Mouse (Mus musculus) liver, adult (tissue): Measurements from ENCODE around the gene Sept9.

Experiments
- GATA4 ChIP-seq: IDR thresholded peaks from 2 replicates; pipeline ENCODE4 v1.6.1; 2014; ENCODE audit warnings: mild to moderate bottlenecking, low read length; ENCODE audit not compliant: insufficient replicate concordance

Gene Sept9

DNA sequence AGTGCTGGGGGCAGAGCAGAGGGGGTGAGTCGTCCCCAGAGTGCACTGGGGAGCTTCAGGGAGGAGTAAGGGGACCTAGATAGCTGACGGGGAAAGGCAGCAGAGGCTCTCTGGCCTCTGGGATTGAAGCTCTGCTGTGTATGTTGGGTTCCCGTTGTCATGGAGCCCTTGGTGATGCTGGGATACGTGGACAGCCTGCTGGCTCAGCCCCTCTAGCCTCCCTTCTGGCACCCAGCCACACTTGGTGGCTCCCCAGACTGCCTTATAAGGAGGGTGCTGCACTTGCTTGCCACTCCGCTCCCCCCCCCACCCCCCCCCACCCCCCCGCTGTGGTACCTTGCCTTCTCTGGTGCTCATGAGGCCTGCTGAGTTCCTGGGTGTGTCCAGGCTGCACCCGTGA lies 95.8 kb downstream of the Sept9 start:
- TF ChIP-seq GATA4 = no peak

DNA sequence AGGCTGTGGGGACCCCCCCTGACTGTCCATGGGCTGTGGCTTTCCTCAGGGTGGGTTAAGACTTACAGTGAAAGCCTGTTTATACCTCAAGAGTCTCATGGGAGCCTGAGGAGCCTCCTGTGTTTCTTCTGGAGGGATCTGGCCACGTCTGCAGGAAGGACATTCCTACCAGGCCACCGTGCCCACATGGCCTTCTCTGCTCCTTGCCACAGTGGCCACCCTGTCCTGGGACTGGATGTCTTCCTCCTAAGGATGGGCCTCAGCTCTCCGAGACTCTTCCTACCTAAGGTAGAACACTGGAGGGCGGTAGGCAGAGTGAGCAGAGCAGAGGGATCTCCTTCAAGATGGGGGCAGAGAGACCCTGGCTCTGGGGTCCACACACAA lies 96.6 kb downstream of the Sept9 start:
- no peak for TF ChIP-seq GATA4

- no peak for TF ChIP-seq GATA4
These were observed 97.2 kb downstream of the Sept9 start for GRCm38 (mm10) chr11:117296500-117297189.

DNA sequence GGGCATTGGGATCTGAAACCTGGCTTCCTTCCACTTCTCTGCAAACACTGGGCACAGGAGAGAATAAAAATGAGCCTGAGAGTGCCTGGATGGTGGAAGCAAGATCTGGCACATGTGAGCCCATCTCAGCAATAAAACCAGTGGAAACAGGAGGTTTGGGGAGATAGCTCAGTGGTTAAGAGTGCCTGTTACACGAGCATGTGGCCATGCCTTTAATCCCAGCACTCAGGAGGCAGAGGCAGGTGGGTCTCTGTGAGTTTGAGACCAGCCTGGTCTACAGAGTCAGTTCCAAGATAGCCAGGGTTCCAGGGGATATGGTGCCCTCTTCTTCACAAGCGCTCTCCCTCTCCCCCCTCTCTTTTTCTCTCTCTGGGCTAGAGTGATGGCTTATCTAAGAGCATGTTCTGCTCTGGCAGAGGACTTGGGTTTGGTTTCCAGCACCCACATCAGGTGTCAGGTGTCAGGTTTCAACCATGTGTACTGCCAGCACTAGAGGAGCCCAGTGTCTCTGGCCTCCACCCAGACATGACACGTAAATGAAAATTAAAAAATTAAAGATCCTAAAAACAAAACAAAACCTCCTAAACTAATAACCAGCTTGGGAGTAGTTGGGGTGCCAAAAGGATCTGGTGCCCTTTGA lies 97.8 kb downstream of the Sept9 start:
- TF ChIP-seq GATA4 = no peak

- TF ChIP-seq GATA4 = no peak
These were observed 100.3 kb downstream of the Sept9 start for GRCm38 (mm10) chr11:117299741-117300140.

DNA sequence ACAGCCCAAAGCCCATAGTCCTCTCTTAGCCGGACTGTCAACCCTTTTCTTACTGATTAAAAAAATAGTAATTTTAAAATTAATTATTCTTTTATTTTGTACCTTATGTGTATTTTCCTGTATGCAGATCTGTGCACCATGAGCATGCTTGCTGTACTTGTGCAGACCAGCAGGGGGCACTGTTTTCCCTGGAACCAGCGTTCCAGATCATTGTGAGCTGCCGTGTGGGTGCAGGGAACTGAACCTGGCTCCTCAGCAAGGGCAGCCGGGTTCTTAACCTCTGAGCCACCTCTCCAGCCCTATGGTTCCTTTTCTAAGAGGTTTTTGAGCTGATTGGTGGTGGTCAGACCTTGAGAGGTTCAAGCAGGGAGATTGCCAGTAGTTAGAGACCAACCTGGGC lies 101.3 kb downstream of the Sept9 start:
- no peak for TF ChIP-seq GATA4

DNA sequence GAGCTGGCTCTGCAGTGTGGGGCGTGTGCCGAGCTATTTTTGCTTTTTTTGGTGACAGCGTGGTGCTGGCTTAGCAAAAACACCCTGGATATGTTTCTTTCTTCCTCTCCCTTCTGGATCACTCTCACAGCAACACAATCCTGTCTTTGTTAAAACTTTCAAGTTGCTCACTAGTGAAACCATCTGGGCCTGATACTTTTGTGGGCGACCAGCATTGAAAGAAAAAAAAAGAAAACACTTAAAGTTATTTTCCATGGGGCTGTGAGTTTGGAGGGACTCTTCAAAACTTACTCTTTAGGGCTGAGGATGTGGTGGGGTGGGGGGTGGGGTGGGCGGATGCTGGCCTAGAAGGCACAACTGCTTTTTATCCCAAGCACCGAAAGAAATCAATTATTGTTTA lies 102.3 kb downstream of the Sept9 start:
- no peak for TF ChIP-seq GATA4

DNA sequence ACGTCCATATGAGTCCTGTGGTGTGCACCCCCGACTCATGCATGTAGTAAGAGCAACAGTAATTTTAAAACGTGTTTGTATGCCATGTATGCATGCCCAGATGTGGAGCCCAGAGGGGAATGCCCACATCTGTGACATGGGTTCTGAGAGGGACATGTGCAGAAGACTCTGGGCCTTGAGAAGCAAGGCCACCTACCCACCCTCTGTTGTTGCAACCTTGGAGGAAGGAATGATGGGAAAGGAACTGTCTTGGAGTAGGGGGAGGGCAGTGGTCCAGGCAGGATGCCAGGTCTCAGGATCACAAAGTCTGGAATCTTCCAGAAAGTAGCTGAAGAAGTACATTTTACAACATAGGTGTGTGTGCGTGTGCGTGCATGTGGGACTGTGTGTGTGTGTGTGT lies 102.9 kb downstream of the Sept9 start:
- no peak for TF ChIP-seq GATA4

GRCm38 (mm10) chr11:117305509-117306188 lies 106.2 kb downstream of the Sept9 start:
- TF ChIP-seq GATA4 = no peak

- TF ChIP-seq GATA4 = no peak
These were observed 107.0 kb downstream of the Sept9 start for GRCm38 (mm10) chr11:117306311-117307088.

- peak; percentile 51; the same call in 1 of the 2 replicates for TF ChIP-seq GATA4
These were observed 108.7 kb downstream of the Sept9 start for GRCm38 (mm10) chr11:117307895-117308786.

- no peak for TF ChIP-seq GATA4
These were observed 109.9 kb downstream of the Sept9 start for GRCm38 (mm10) chr11:117309108-117309917.

DNA sequence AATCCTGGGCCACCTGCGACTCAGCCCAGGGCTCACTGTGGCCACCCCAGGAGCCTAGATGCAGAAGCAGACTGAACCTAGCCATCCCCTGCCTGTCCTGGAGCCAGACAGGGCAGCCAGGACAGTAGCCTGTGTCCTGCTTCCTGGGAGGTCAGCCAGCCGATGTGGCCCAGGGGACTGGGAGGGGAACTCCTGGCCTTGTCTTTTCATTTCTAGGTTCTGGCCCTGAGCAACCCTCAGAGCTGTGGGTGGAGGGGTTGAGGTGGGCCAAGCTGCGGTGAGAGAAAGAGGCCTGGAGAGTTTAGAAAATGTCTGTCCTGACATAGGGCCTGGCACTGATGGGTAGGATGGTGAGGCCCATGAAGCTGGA lies 110.4 kb downstream of the Sept9 start:
- no peak for TF ChIP-seq GATA4
